39 mouse cellular contexts compared by ENCODE assay signal in genomic region chr11:83641216-83641615, GRCm38 (mm10). TPM values are rescaled to one million over a fixed set of nuclear protein-coding genes. Genes with fewer than 3 reads are reported as not detected.
DNase-seq lines count a peak whose midpoint lies in the region; ATAC-seq and TF ChIP-seq lines count a peak whose summit lies in the region.
"Had no signal": no experiment of that assay in that cellular context is flagged by ENCODE, and none has a peak within 500 bp of the region (broad histone marks: within the 10 kb centered on the region; RNA-seq: fewer than 3 reads in every experiment).

No protein-coding gene starts in this region.

- no peak for TF ChIP-seq CTCF in bone marrow macrophage, adult 2 months (IDR thresholded peaks at IDR 0.05; ENCODE audit: low read depth, low read length)
- TF ChIP-seq CTCF in gastrocnemius, adult 2 months (IDR thresholded peaks at IDR 0.05): no peak

- WGBS in forebrain, embryonic 11.5 days: 92% methylated on average over 2 of the region's 2 CpGs

- DNase-seq in thymus, postnatal 25 days: peak; percentile 3
- no peak for DNase-seq in thymus, adult 18-20 months
- DNase-seq in forebrain, embryonic 11.5 days (ENCODE audit: low spot score): no peak
- no peak for DNase-seq in kidney, adult 11 months
- no peak for DNase-seq in gastrocnemius, adult 2 months
- DNase-seq: adrenal gland, postnatal 10 days; cerebellum, adult 18-20 months; cerebellum, postnatal 14 days; gastrocnemius, postnatal 25 days; heart, postnatal 10 days; kidney, adult 18-20 months; liver; lung, embryonic 14.5 days; lung, postnatal 14 days had no signal

- TF ChIP-seq POLR2A in bone marrow macrophage, adult 2 months (IDR thresholded peaks at IDR 0.05; ENCODE audit: borderline replicate concordance, low read depth, low read length): no peak

- no peaks in the 10 kb centered on the region for H3K36me3 ChIP-seq in forebrain, embryonic 11.5 days (ENCODE audit: control insufficient read depth, insufficient read depth, low read length)
- H3K36me3 ChIP-seq: embryonic facial prominence, embryonic 10.5 days; embryonic facial prominence, embryonic 15.5 days; heart, embryonic 13.5 days; hindbrain, embryonic 15.5 days had no signal

- H3K9ac ChIP-seq in forebrain, embryonic 11.5 days (ENCODE audit: low read length): no peak overlapping the region
- H3K9ac ChIP-seq: embryonic facial prominence, embryonic 15.5 days; forebrain, embryonic 13.5 days; heart, embryonic 13.5 days; hindbrain, embryonic 15.5 days; liver, embryonic 14.5 days; lung, embryonic 14.5 days had no signal

- no peak overlapping the region for H3K4me3 ChIP-seq in bone marrow macrophage, adult 2 months (ENCODE audit: insufficient read depth, low read length)
- no peak overlapping the region for H3K4me3 ChIP-seq in forebrain, embryonic 11.5 days (ENCODE audit: low read depth, low read length)
- H3K4me3 ChIP-seq in gastrocnemius, adult 2 months: no peak overlapping the region
- H3K4me3 ChIP-seq: embryonic facial prominence, embryonic 10.5 days; embryonic facial prominence, embryonic 15.5 days; forebrain, embryonic 13.5 days; heart, embryonic 13.5 days; hindbrain, embryonic 15.5 days had no signal

- no peaks in the 10 kb centered on the region for H3K9me3 ChIP-seq in forebrain, embryonic 11.5 days (ENCODE audit: control insufficient read depth, low read length)
- H3K9me3 ChIP-seq: embryonic facial prominence, embryonic 10.5 days; embryonic facial prominence, embryonic 15.5 days; hindbrain, embryonic 15.5 days had no signal

- H3K27ac ChIP-seq in bone marrow macrophage, adult 2 months (ENCODE audit: insufficient read depth, low read depth, low read length): peak overlapping the region; percentile 96
- no peak overlapping the region for H3K27ac ChIP-seq in forebrain, embryonic 11.5 days (ENCODE audit: low read depth, low read length)
- H3K27ac ChIP-seq in gastrocnemius, adult 2 months: no peak overlapping the region
- H3K27ac ChIP-seq: embryonic facial prominence, embryonic 10.5 days; embryonic facial prominence, embryonic 15.5 days; forebrain, embryonic 13.5 days; heart, embryonic 13.5 days; hindbrain, embryonic 15.5 days; kidney, postnatal 0 days; liver, embryonic 14.5 days had no signal

- H3K4me1 ChIP-seq in bone marrow macrophage, adult 2 months (ENCODE audit: control insufficient read depth, insufficient read depth, low read length): peaks cover 42% of the 10 kb centered on the region
- no peaks in the 10 kb centered on the region for H3K4me1 ChIP-seq in forebrain, embryonic 11.5 days (replicated peaks; ENCODE audit: control insufficient read depth, insufficient read depth, low read length)
- H3K4me1 ChIP-seq: embryonic facial prominence, embryonic 10.5 days; embryonic facial prominence, embryonic 15.5 days; forebrain, embryonic 13.5 days; hindbrain, embryonic 15.5 days had no signal

- intact Hi-C loops in gastrocnemius, adult 2 months (cut with DNase I): no loop called here

- H3K4me2 ChIP-seq in forebrain, embryonic 11.5 days (ENCODE audit: low read depth, low read length, severe bottlenecking): no peak overlapping the region
- H3K4me2 ChIP-seq: embryonic facial prominence, embryonic 15.5 days; forebrain, embryonic 13.5 days; heart, embryonic 13.5 days; hindbrain, embryonic 15.5 days; lung, embryonic 14.5 days; midbrain, embryonic 11.5 days had no signal

- H3K27me3 ChIP-seq in forebrain, embryonic 11.5 days (ENCODE audit: control insufficient read depth, insufficient read depth, low read length): no peaks in the 10 kb centered on the region
- H3K27me3 ChIP-seq: CH12.LX; embryonic facial prominence, embryonic 15.5 days; forebrain, embryonic 13.5 days; heart, embryonic 13.5 days; hindbrain, embryonic 15.5 days had no signal

- peak; percentile 25 for ATAC-seq in monocyte, adult 5-6 weeks (replicated peaks; ENCODE audit: insufficient number of reproducible peaks, low FRiP score, low TSS enrichment, poor library complexity, severe bottlenecking)
- ATAC-seq in forebrain, embryonic 11.5 days (replicated peaks; ENCODE audit: low FRiP score): no peak
- ATAC-seq: forebrain, embryonic 13.5 days; inflammation-experienced regulatory T-cells, adult 6 months had no signal

RNA-seq across cellular contexts. Expression of gene Rpl9-ps1, which starts 4.2 kb away (rescaled TPM):
- polyA plus RNA-seq in bone marrow macrophage, adult 2 months (2012; ENCODE audit: insufficient read depth, insufficient read length, missing spikeins): not detected in 2 replicates
- total RNA-seq in monocyte, adult 5-6 weeks (2017): 1.3 TPM in 1 of 3 replicates, not detected in the others
- not detected in 2 replicates for polyA plus RNA-seq in forebrain, embryonic 11.5 days (2014; fragmentation: Nextera tagmentation; extraction: Ambion mirVana)
- total RNA-seq in gastrocnemius, adult 2 months (2021): not detected
- total RNA-seq: adrenal gland, postnatal 10 days; CH12.LX; ES-E14; gastrocnemius, postnatal 25 days; heart, adult 8-10 months; heart, postnatal 10 days; hematopoietic stem cell, adult 5-6 weeks; left cerebral cortex, postnatal 14 days; midbrain, postnatal 0 days had no signal
- polyA plus RNA-seq: brain, embryonic 14.5 days; C2C12; embryonic facial prominence, embryonic 10.5 days; embryonic facial prominence, embryonic 15.5 days; forebrain, embryonic 13.5 days; heart, embryonic 13.5 days; hindbrain, embryonic 15.5 days; inflammation-experienced regulatory T-cells, adult 6 months; kidney, postnatal 0 days; large intestine, adult 2 months; limb, embryonic 11.5 days; liver, embryonic 14.5 days; lung, embryonic 14.5 days; midbrain, embryonic 11.5 days; midbrain, postnatal 0 days; neural tube, embryonic 14.5 days; stomach, embryonic 14.5 days; testis, adult 2 months; urinary bladder, adult 2 months had no signal

RNA-seq across cellular contexts. Expression of gene Ccl3, which starts 7.9 kb away (rescaled TPM):
- 129 and 135 TPM in 2 replicates for polyA plus RNA-seq in bone marrow macrophage, adult 2 months (2012; ENCODE audit: insufficient read depth, insufficient read length, missing spikeins)
- 448 to 606 TPM (median 547 TPM) in 3 replicates for total RNA-seq in monocyte, adult 5-6 weeks (2017)
- polyA plus RNA-seq in forebrain, embryonic 11.5 days (2014; fragmentation: Nextera tagmentation; extraction: Ambion mirVana): 0.63 and 0.95 TPM in 2 replicates
- not detected for total RNA-seq in gastrocnemius, adult 2 months (2021)
- total RNA-seq: gastrocnemius, postnatal 25 days; heart, adult 8-10 months; left cerebral cortex, postnatal 14 days had no signal
- polyA plus RNA-seq: C2C12; stomach, embryonic 14.5 days; testis, adult 2 months had no signal

RNA-seq across cellular contexts. Expression of gene Ccl4, which starts 21.2 kb away (rescaled TPM):
- polyA plus RNA-seq in bone marrow macrophage, adult 2 months (2012; ENCODE audit: insufficient read depth, insufficient read length, missing spikeins): 78.8 and 104 TPM in 2 replicates
- 523 to 801 TPM (median 669 TPM) in 3 replicates for total RNA-seq in monocyte, adult 5-6 weeks (2017)
- 0.44 TPM in 1 of 2 replicates, not detected in the other for polyA plus RNA-seq in forebrain, embryonic 11.5 days (2014; fragmentation: Nextera tagmentation; extraction: Ambion mirVana)
- total RNA-seq in gastrocnemius, adult 2 months (2021): not detected
- total RNA-seq: adrenal gland, postnatal 10 days; ES-E14; gastrocnemius, postnatal 25 days; heart, adult 8-10 months; heart, postnatal 10 days; left cerebral cortex, postnatal 14 days; midbrain, postnatal 0 days had no signal
- polyA plus RNA-seq: C2C12; midbrain, embryonic 11.5 days; midbrain, postnatal 0 days; testis, adult 2 months had no signal

RNA-seq across cellular contexts. Expression of gene Ccl6, which starts 48.3 kb away (rescaled TPM):
- polyA plus RNA-seq in bone marrow macrophage, adult 2 months (2012; ENCODE audit: insufficient read depth, insufficient read length, missing spikeins): 168 and 174 TPM in 2 replicates
- total RNA-seq in monocyte, adult 5-6 weeks (2017): 235 to 1,319 TPM (median 1,123 TPM) in 3 replicates
- polyA plus RNA-seq in forebrain, embryonic 11.5 days (2014; fragmentation: Nextera tagmentation; extraction: Ambion mirVana): 0.80 and 0.89 TPM in 2 replicates
- total RNA-seq in gastrocnemius, adult 2 months (2021): 1 to 10 TPM; 5.5 to 9.3 TPM
- polyA plus RNA-seq: C2C12 had no signal

Comparison
In these comparisons a context has a peak if more than half of its experiments do, and no peak if none do; other contexts are left out.
1. RNA of gene Ccl3, which starts 7.9 kb away (total RNA-seq): 448 to 606 TPM in monocyte, adult 5-6 weeks; not detected in gastrocnemius, adult 2 months; every median in the first group is over 100 times any median in the second.
2. RNA of gene Ccl4, which starts 21.2 kb away (total RNA-seq): 523 to 801 TPM in monocyte, adult 5-6 weeks; not detected in gastrocnemius, adult 2 months; every median in the first group is over 100 times any median in the second.